Mouse (Mus musculus): ENCODE data around the gene Tm4sf5.
"Not testable (repeated sequence)": the region's sequence is repeated elsewhere in the genome, so short reads cannot be mapped to it uniquely, and the experiment has no call there.

Tm4sf5 gene

GRCm38 (mm10) chr11:70504970-70505369 is at the start of gene Tm4sf5:
Tm4sf5 (plus strand) TSS chr11:70505244.
- DNase-seq (ENCODE audit: extremely low read depth, insufficient read length, low spot score) = no peak

DNA sequence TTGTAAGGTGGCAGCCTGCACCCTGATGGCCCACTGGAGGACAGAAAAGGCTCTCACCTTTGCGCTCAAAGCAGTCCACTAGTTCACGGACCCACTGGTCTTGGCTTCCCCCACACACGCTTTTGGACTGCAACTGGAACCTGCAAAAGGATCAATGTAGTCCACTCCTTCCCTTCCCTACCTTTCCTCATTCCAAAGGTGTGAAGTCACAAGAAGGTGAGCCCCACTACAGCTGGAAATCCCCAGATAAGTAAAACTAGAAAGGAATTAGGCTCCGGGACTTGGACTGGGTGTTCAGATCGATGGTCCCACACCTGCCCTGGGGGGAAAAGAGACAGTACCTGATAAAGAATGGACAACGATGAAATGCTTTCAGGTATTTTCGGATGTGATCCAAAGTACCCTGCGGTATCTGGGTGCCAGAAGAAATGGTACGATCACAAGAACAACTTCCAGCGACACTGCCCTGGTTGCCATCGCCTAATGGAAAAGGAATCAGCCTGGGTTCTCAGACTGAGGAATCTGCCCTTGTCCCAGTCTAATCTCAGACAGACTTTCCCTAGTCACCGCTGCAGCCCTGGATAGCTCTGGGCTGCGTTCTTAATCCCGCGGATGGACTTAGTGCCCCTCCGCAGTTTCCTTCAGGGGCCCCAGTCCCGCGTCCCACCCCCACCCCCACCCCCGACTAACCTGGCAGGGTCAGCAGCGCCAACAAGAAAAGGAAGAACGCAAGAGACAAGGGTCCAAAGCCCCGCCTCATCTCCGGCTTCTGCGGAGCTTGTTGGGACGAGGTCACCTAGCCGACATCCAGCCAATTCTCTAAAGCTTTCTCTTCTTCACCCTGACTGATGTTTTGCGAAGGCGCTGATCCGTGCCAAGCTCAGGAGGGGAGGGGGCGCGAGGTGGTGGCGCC is 46.1 kb upstream of the Tm4sf5 start, which contains the start of gene Zmynd15:
Zmynd15 (plus strand) TSS at position 746 of the 913 bp plus-strand sequence.
- no peak for DNase-seq (ENCODE audit: extremely low read depth, insufficient read length, low spot score)

GRCm38 (mm10) chr11:70459601-70460101 is 45.4 kb upstream of the Tm4sf5 start, which contains the start of gene Cxcl16:
Cxcl16 (minus strand) TSS chr11:70459984.
- no peak for DNase-seq (ENCODE audit: extremely low read depth, insufficient read length, low spot score)

DNA sequence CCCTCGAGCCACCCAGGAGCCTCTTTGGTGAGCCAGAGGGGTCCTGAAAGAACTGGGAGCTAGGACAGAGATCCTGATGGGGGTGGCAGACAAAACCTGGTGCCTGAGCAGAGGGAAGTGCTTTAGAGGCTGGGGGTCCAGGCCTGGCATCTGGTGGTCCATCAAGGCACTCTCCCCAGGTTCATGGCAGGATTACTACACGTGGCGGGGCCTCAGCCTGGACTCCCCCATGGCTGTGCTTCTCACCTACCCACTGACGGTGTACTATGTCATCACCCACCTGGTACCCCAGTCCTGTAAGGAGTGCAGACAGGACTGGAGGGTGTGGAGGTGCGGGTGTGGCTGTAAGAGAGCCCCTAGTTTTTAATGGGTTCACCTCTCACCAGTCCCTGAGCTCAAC is 41.1 kb upstream of the Tm4sf5 start:
- no peak for DNase-seq (ENCODE audit: extremely low read depth, insufficient read length, low spot score)

DNA sequence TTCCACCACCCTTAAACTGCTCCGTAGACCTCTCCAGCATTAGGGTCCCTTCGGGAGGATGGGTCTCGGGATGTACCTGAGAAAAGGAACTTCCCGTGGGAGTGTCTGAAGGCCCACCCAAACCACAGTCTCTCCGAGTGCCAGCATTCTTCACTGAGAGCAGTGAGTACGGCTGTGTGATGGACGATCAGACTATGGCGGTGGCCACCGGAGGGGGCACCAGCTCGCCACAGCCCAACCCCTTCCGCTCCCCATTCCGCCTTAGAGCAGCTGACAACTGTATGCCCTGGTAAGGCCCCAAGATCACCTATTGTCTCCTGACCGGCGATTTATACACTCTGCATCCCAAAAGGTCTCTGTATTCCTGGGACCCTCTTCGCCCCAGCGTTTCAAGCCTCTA is 39.8 kb upstream of the Tm4sf5 start:
- no peak for DNase-seq (ENCODE audit: extremely low read depth, insufficient read length, low spot score)

GRCm38 (mm10) chr11:70465824-70466223 is 39.2 kb upstream of the Tm4sf5 start:
- DNase-seq (ENCODE audit: extremely low read depth, insufficient read length, low spot score) = no peak

DNA sequence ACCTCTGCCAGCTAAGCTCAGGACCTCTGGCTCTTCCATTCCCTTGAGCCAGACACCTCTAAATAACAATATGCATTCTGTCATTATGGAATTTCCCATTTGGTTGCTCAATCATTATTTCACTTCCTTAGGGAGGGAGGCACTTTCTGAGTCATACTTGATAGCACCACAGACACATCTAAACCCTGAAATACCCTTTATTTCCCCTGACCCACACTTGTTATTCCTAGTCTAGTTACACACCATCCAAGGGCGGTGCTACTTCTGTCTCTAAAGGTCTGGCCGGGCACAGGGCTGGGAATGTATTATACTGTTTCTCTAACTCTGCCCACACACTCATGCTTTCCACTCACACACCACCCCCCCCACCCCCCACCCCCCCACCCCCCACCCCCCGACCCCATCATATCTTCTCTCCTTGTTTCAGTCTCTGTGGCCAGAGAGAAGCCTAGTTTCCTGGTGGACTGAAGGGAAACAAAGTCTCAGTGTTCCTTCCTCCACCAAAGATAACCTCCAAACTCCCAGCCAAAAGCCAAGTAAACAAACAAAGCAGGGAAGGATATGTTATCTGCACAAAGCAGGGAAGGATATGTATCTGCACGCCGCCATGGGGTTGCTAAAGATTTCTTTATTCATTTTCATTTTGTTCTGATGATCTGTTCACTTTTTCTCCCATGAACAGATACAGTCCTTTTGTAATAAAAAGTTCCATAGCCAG is 37.0 kb upstream of the Tm4sf5 start:
- DNase-seq (ENCODE audit: extremely low read depth, insufficient read length, low spot score) = no peak

GRCm38 (mm10) chr11:70469764-70470163 is 35.3 kb upstream of the Tm4sf5 start:
- no peak for DNase-seq (ENCODE audit: extremely low read depth, insufficient read length, low spot score)

- DNase-seq (ENCODE audit: extremely low read depth, insufficient read length, low spot score) = no peak
Measured at GRCm38 (mm10) chr11:70472716-70473115, 32.3 kb upstream of the Tm4sf5 start.

DNA sequence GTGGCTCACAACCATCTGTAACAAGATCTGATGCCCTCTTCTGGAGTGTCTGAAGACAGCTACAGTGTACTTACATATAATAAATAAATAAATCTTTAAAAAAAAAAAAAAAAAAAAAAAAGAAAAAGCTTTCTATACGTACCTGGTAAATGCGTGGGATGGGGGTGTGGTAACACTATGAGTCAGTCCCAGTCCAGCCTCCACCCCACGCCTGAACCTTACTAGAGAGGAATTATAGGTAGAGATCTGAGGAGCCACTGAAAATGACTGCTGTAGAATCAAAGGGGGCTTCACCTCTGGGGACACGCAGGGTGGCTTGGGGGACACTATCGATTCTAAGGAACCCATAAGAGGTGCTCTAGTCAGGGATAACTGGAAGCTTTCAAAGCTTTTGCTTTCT is 31.8 kb upstream of the Tm4sf5 start:
- not testable (repeated sequence) for DNase-seq (ENCODE audit: extremely low read depth, insufficient read length, low spot score)

DNA sequence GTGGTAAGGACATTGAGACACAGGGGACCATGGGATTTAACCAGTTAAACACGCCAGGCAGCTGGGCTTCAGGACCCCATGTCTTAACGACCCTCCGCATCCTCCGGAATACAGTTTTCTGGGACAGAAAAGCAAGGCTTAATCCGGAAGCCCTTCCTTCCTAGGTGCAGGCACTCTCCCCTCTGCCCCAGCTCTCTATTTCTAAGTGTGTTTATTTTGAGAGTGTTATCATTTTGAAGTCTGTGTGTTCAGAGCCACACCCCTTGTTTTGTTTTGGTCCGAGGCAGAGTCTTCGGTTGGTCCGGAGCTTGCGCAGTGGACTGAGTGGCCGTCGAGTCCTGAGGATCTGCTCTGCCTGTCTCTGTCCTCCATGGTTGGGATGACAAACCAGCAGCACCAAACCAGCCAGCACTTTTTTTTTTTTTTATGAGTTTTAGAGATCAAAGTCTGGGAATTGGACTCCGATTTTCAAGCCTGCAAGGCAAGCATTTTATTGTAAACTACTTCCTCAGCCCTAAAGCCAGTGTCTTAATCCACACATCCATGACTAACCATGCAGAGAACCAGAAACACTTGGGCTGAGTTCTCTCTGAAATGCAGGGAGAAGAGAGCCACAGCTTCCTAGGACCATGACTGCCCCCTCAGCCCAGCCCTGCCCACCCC is 30.0 kb upstream of the Tm4sf5 start:
- no peak for DNase-seq (ENCODE audit: extremely low read depth, insufficient read length, low spot score)

GRCm38 (mm10) chr11:70485498-70485897 is 19.5 kb upstream of the Tm4sf5 start:
- DNase-seq (ENCODE audit: extremely low read depth, insufficient read length, low spot score) = no peak

GRCm38 (mm10) chr11:70487816-70488215 is 17.2 kb upstream of the Tm4sf5 start:
- DNase-seq (ENCODE audit: extremely low read depth, insufficient read length, low spot score) = no peak

DNA sequence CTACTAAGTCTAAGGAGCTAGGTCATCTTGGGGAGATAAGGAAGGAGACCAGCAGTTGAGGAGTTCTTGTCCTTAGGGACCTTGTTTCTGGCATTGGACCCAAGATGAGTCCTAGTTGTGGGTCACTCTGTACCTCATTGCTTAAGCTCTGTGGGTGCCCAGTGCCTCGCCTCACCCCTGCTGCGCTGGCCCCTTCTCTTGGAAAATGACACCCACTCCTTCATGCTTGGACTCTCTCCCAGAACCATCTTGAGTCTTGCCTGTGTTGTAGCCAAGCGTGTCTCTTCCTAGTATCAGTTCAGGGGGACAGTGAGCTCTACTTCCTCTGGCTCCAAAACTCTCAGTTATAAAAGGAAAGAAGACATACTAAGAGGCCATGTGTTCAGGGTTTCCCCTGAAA is 15.9 kb upstream of the Tm4sf5 start:
- DNase-seq (ENCODE audit: extremely low read depth, insufficient read length, low spot score) = no peak

DNA sequence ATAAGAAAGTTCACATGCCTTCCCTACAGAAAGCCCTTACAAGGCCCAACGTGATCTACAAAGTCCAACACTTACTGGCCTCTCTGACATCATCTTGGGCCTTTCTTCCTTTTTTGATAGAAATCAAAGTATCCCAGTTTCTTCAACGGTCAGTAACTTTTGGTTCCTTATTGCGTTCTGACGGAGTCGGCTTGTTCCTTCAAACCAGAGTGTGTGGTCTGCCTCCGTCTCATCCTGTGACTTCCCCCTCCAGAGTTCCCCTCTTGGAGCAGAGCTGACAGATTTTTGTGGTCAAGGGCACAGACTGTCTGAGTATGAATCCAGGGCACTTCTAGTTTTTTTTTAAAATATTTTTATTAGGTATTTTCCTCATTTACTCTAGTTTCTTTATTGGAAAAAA is 15.4 kb upstream of the Tm4sf5 start:
- DNase-seq (ENCODE audit: extremely low read depth, insufficient read length, low spot score) = no peak

DNA sequence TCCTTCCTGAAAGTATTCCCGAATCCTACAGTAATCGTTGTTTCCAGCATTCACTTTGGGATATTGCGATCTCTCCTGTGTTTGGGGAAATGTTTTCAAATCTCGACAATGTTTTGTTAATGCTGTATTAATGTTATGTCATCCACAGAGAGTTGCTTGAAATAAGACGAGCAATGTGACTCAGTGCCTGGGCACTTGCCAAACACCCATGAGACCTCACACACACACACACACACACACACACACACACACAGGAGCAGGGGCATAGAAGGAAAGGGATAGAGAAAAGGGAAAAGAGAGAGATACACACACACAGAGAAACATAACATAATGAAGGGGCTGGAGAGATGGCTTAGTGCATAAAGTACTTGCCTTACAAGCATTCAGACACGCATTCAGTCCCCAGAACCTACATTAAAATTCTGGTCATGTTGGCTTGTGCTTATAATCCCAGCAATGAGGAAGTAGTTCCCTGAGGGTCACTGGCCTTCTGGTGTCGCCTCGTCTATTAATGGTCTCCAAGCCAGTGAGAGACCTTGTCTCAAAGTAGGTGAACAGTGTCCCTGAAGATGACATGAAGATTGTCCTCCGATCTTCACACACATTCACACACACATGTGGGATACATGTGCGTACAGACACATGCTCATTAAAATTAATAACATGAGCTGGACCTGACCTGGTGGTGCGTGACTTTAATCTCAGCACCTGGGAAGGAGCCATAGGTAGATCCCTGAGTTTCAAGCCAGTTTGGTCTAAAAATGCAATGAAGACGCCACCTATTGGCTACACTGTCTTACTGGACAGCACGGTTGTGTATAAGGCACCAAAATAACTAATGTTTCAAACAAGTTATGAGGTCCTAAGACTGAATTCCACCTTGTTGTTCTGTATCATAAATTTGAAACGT is 5.2 kb upstream of the Tm4sf5 start:
- DNase-seq (ENCODE audit: extremely low read depth, insufficient read length, low spot score) = no peak

DNA sequence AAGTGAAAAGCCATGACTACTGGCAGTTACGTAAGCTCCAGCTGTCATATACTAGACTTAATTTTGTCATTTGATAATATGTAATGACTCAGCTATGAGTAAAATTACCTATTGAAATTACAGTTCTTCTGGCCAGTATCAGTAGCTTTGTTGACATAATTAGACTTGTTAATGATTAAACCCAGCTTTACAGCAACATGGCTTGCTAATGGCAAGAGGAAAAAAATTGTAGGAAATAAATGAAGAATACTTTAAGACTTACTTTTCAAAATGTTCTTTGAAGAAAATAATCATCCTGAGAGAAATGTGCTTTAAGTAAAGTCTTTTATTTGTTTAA is 4.6 kb upstream of the Tm4sf5 start:
- DNase-seq (ENCODE audit: extremely low read depth, insufficient read length, low spot score) = no peak

GRCm38 (mm10) chr11:70502018-70502417 is 3.0 kb upstream of the Tm4sf5 start:
- DNase-seq (ENCODE audit: extremely low read depth, insufficient read length, low spot score) = no peak

- no peak for DNase-seq (ENCODE audit: extremely low read depth, insufficient read length, low spot score)
Measured at GRCm38 (mm10) chr11:70506385-70506784, 1.3 kb downstream of the Tm4sf5 start.

- DNase-seq (ENCODE audit: extremely low read depth, insufficient read length, low spot score) = no peak
Measured at GRCm38 (mm10) chr11:70506962-70507515, 2.0 kb downstream of the Tm4sf5 start.

All from 3134 (cell line).